Mouse (Mus musculus): ENCODE data around the gene Sult2b1. TPM values are rescaled to one million over a fixed set of nuclear protein-coding genes. Genes with fewer than 3 reads are reported as not detected.

The Sult2b1 gene
- polyA plus RNA-seq (2016; fragmentation: Nextera tagmentation; extraction: Ambion mirVana): 1.6 and 2.5 TPM in 2 replicates

- WGBS: 24% methylated on average over 20 of the region's 20 CpGs
- ATAC-seq (ENCODE audit: insufficient number of reproducible peaks, insufficient read depth, low FRiP score, low TSS enrichment): peak; percentile 7; the same call in 1 of the 2 replicates
Observed at GRCm38 (mm10) chr7:45784524-45785372, at the start of gene Sult2b1. TSS of gene Sult2b1 (minus strand) at chr7:45784669.

GRCm38 (mm10) chr7:45833924-45834323 lies 49.5 kb upstream of the Sult2b1 start:
- Histone ChIP-seq H3K9me3 (0 out of 2 replicates have a peak, but pooled peaks cover 5% of the 10 kb centered on the region), H3K4me1 (peaks cover 25% of the 10 kb centered on the region), H3K27me3 (peaks cover 52% of the 10 kb centered on the region), H3K4me2 (replicated peaks) (peak overlapping the region; percentile 55), H3K27ac (no peak overlapping the region), H3K36me3 (peaks cover 5% of the 10 kb centered on the region; the same call in 1 of the 2 replicates), H3K9ac (peak overlapping the region; percentile 49), H3K4me3 (peak overlapping the region; percentile 38)
- WGBS: 3% methylated on average over 20 of the region's 31 CpGs
- no peak for ATAC-seq (ENCODE audit: insufficient number of reproducible peaks, insufficient read depth, low FRiP score, low TSS enrichment)

More at GRCm38 (mm10) chr7:45784524-45785372, at the start of gene Sult2b1:
- H3K27me3 ChIP-seq: 0 out of 2 replicates have a peak, but pooled peaks cover 5% of the 10 kb centered on the region
- H3K9ac ChIP-seq: peak within 1 kb of the TSS; percentile 76
- peaks cover 26% of the 10 kb centered on the region for H3K36me3 ChIP-seq
- H3K4me1 ChIP-seq: peaks cover 24% of the 10 kb centered on the region
- peak within 1 kb of the TSS; percentile 95 for H3K4me3 ChIP-seq
- peak within 1 kb of the TSS; percentile 95 for H3K4me2 ChIP-seq (replicated peaks)
- peak within 1 kb of the TSS; percentile 86 for H3K27ac ChIP-seq
- H3K9me3 ChIP-seq: no peaks in the 10 kb centered on the region

- 1% methylated on average over 67 of the region's 86 CpGs for WGBS
- Histone ChIP-seq H3K9ac (peak overlapping the region; percentile 49), H3K4me1 (peaks cover 25% of the 10 kb centered on the region), H3K4me2 (replicated peaks) (peak overlapping the region; percentile 55), H3K27ac (no peak overlapping the region), H3K4me3 (peak overlapping the region; percentile 38), H3K27me3 (peaks cover 52% of the 10 kb centered on the region), H3K36me3 (peaks cover 11% of the 10 kb centered on the region), H3K9me3 (0 out of 2 replicates have a peak, but pooled peaks cover 5% of the 10 kb centered on the region)
- no peak for ATAC-seq (ENCODE audit: insufficient number of reproducible peaks, insufficient read depth, low FRiP score, low TSS enrichment)
Observed at GRCm38 (mm10) chr7:45833148-45833790, 48.8 kb upstream of the Sult2b1 start.

GRCm38 (mm10) chr7:45832428-45832827 lies 48.0 kb upstream of the Sult2b1 start:
- Histone ChIP-seq H3K9ac (peak overlapping the region; percentile 10; the same call in 1 of the 2 replicates), H3K4me3 (peak overlapping the region; percentile 38), H3K27me3 (peaks cover 52% of the 10 kb centered on the region), H3K9me3 (0 out of 2 replicates have a peak, but pooled peaks cover 5% of the 10 kb centered on the region), H3K4me1 (peaks cover 25% of the 10 kb centered on the region), H3K36me3 (peaks cover 19% of the 10 kb centered on the region), H3K27ac (no peak overlapping the region), H3K4me2 (replicated peaks) (peak overlapping the region; percentile 55)
- WGBS: 9% methylated on average over 30 of the region's 30 CpGs
- ATAC-seq (ENCODE audit: insufficient number of reproducible peaks, insufficient read depth, low FRiP score, low TSS enrichment): no peak

GRCm38 (mm10) chr7:45831128-45831525 lies 46.7 kb upstream of the Sult2b1 start:
- Histone ChIP-seq H3K36me3 (peaks cover 30% of the 10 kb centered on the region), H3K4me1 (peaks cover 25% of the 10 kb centered on the region), H3K4me2 (replicated peaks) (peak overlapping the region; percentile 84), H3K9ac (peak overlapping the region; percentile 68; the same call in 1 of the 2 replicates), H3K4me3 (peak overlapping the region; percentile 87), H3K27me3 (peaks cover 52% of the 10 kb centered on the region), H3K9me3 (no peaks in the 10 kb centered on the region), H3K27ac (no peak overlapping the region)
- WGBS: 16% methylated on average over 5 of the region's 5 CpGs
- ATAC-seq (ENCODE audit: insufficient number of reproducible peaks, insufficient read depth, low FRiP score, low TSS enrichment): no peak

GRCm38 (mm10) chr7:45830427-45831127 lies 46.1 kb upstream of the Sult2b1 start, which contains the start of gene Grwd1:
TSS of gene Grwd1 (minus strand) at chr7:45830944.
- no peaks in the 10 kb centered on the region for H3K9me3 ChIP-seq
- H3K36me3 ChIP-seq: peaks cover 36% of the 10 kb centered on the region
- peaks cover 25% of the 10 kb centered on the region for H3K4me1 ChIP-seq
- WGBS: under 1% methylated on average over 35 of the region's 35 CpGs
- 0 out of 2 replicates have a peak within 1 kb of the TSS, but pooled peaks have one; percentile 13 for H3K27ac ChIP-seq
- peaks cover 47% of the 10 kb centered on the region for H3K27me3 ChIP-seq
- ATAC-seq (ENCODE audit: insufficient number of reproducible peaks, insufficient read depth, low FRiP score, low TSS enrichment): peak; percentile 77
- peak within 1 kb of the TSS; percentile 84 for H3K4me2 ChIP-seq (replicated peaks)
- H3K9ac ChIP-seq: peak within 1 kb of the TSS; percentile 68
- peak within 1 kb of the TSS; percentile 87 for H3K4me3 ChIP-seq

GRCm38 (mm10) chr7:45826631-45827030 lies 42.2 kb upstream of the Sult2b1 start:
- no peak for ATAC-seq (ENCODE audit: insufficient number of reproducible peaks, insufficient read depth, low FRiP score, low TSS enrichment)
- Histone ChIP-seq H3K4me3 (no peak overlapping the region), H3K36me3 (peaks cover 66% of the 10 kb centered on the region), H3K4me1 (peaks cover 10% of the 10 kb centered on the region), H3K4me2 (replicated peaks) (no peak overlapping the region), H3K27me3 (peaks cover 8% of the 10 kb centered on the region), H3K27ac (no peak overlapping the region), H3K9ac (no peak overlapping the region), H3K9me3 (no peaks in the 10 kb centered on the region)
- 91% methylated on average over 7 of the region's 7 CpGs for WGBS

GRCm38 (mm10) chr7:45824598-45824997 lies 40.1 kb upstream of the Sult2b1 start, which contains the start of gene Kcnj14:
TSS of gene Kcnj14 (minus strand) at chr7:45824782.
- 70% methylated on average over 7 of the region's 7 CpGs for WGBS
- no peak within 1 kb of the TSS for H3K4me3 ChIP-seq
- H3K27me3 ChIP-seq: peaks cover 8% of the 10 kb centered on the region; the same call in 1 of the 2 replicates
- H3K36me3 ChIP-seq: peaks cover 66% of the 10 kb centered on the region
- no peak within 1 kb of the TSS for H3K4me2 ChIP-seq (replicated peaks)
- H3K27ac ChIP-seq: no peak within 1 kb of the TSS
- no peaks in the 10 kb centered on the region for H3K9me3 ChIP-seq
- peaks cover 7% of the 10 kb centered on the region for H3K4me1 ChIP-seq
- ATAC-seq (ENCODE audit: insufficient number of reproducible peaks, insufficient read depth, low FRiP score, low TSS enrichment): no peak
- no peak within 1 kb of the TSS for H3K9ac ChIP-seq

GRCm38 (mm10) chr7:45820913-45821312 lies 36.4 kb upstream of the Sult2b1 start:
- peaks cover 16% of the 10 kb centered on the region; the same call in 1 of the 2 replicates for H3K27me3 ChIP-seq
- ATAC-seq (ENCODE audit: insufficient number of reproducible peaks, insufficient read depth, low FRiP score, low TSS enrichment): no peak
- peaks cover 33% of the 10 kb centered on the region for H3K36me3 ChIP-seq
- H3K9ac ChIP-seq: no peak overlapping the region
- peaks cover 3% of the 10 kb centered on the region; the same call in 1 of the 2 replicates for H3K4me1 ChIP-seq
- H3K9me3 ChIP-seq: no peaks in the 10 kb centered on the region
- no peak overlapping the region for H3K4me2 ChIP-seq (replicated peaks)
- no peak overlapping the region for H3K4me3 ChIP-seq
- no peak overlapping the region for H3K27ac ChIP-seq

GRCm38 (mm10) chr7:45819843-45820242 lies 35.4 kb upstream of the Sult2b1 start:
- H3K4me1 ChIP-seq: peaks cover 12% of the 10 kb centered on the region
- H3K4me3 ChIP-seq: peak overlapping the region; percentile 23
- WGBS: 11% methylated on average over 25 of the region's 25 CpGs
- H3K27ac ChIP-seq: no peak overlapping the region
- no peaks in the 10 kb centered on the region for H3K9me3 ChIP-seq
- peaks cover 23% of the 10 kb centered on the region for H3K36me3 ChIP-seq
- peak overlapping the region; percentile 44 for H3K4me2 ChIP-seq (replicated peaks)
- ATAC-seq (ENCODE audit: insufficient number of reproducible peaks, insufficient read depth, low FRiP score, low TSS enrichment): no peak
- H3K9ac ChIP-seq: no peak overlapping the region
- H3K27me3 ChIP-seq: peaks cover 16% of the 10 kb centered on the region; the same call in 1 of the 2 replicates

- no peak for ATAC-seq (ENCODE audit: insufficient number of reproducible peaks, insufficient read depth, low FRiP score, low TSS enrichment)
- H3K9ac ChIP-seq: no peak overlapping the region
- H3K4me2 ChIP-seq (replicated peaks): no peak overlapping the region
- no peaks in the 10 kb centered on the region for H3K9me3 ChIP-seq
- peaks cover 27% of the 10 kb centered on the region for H3K4me1 ChIP-seq
- no peak overlapping the region for H3K27ac ChIP-seq
- WGBS: 45% methylated on average over 2 of the region's 2 CpGs
- peaks cover 21% of the 10 kb centered on the region for H3K36me3 ChIP-seq
- no peak overlapping the region for H3K4me3 ChIP-seq
- peaks cover 16% of the 10 kb centered on the region; the same call in 1 of the 2 replicates for H3K27me3 ChIP-seq
Observed at GRCm38 (mm10) chr7:45815984-45816351, 31.5 kb upstream of the Sult2b1 start.
